Mouse (Mus musculus) urinary bladder, adult 18-20 months (tissue): ENCODE measurements around the gene Itga10.
"Not testable (repeated sequence)": the region's sequence is repeated elsewhere in the genome, so short reads cannot be mapped to it uniquely, and the experiment has no call there.

ENCODE experiments used
- DNase-seq, 2 experiments: peaks; one replicate each; pipeline ENCODE4 v3.0.0; 2022; ENCODE audit warnings: low spot score in 2 of 2, mixed read lengths in 2 of 2

Gene Itga10

DNA sequence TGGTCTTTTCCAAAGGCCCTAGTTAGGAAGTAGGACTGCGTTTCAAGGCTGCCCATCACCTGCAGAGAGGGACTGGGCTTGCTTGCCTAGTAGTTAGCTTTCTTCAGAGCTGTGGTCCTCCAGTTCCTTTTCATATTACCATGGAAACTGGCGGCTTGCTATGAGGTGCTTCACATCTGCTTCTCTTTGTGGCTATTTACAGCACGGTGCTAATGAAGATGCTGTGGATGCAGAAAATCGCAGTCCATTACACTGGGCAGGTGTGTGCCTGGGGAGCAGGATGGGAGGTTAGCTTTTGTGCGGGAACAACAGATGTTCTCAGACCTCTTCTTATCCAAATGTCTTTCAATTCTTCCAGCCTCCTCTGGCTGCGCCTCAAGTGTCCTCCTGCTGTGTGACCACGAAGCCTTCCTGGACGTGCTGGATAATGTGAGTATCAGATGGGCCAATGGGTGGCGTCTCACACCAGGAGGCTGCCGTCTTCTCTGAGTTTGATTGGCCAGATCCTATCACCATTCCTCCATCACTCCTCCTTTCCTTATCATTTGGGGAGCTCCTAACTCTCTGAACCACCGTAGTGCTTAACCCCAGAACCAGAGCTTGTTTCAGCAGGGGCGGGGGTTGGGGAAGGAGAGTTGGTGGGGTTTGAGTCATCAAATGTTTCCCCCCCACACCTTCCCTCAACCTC is 35.0 kb downstream of the Itga10 start:
- no peak for DNase-seq

DNA sequence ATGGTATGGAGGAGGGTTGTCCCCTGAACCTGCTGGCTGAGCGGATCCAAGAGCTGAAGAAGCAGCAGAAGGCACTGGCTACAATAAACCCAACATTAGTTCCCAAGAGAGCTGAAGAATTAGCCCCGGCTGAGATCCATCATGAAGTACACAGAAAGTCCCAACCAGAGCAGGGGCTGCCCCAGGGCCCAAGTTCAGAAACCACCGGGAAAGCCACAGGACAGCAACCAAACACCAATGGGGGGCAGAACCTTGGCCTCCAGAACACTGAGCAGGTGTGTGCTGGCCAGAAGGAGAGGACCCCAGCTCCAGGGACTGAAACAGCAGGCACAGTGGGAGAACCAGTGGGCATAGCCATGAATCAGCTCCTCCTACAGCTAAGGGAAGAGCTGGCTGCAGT is 38.1 kb downstream of the Itga10 start:
- no peak for DNase-seq

DNA sequence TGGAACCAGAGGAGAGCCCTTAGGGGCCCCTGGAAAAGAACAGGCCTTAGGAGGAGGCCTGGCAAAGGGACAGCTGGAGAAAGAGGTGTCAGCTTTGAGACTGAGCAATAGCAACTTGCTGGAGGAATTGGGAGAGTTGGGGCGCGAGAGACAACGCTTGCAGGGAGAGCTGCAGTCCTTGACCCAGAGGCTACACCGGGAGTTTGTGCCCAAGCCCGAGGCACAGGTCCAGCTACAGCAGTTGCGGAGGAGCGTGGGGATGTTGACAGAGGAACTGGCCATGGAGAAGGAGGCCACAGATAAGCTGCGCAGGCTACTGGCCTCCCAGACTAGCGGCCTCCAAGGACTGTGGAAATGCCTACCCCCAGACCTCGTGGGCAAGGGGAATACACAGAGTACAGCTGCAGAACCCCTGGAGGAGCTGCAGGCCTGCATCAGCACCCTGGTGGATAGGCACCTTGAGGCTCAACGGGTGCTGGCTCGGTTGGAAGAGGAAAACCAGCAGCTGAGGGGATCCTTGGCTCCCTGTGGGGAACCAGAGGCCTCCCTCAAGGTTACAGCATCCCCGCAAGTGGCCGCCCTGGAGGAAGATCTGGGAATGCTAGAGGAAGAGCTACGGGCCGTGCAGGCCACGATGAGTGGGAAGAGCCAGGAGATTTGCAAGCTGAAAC is 38.9 kb downstream of the Itga10 start:
- DNase-seq: no peak

GRCm38 (mm10) chr3:96684822-96685156 is 39.4 kb downstream of the Itga10 start:
- DNase-seq: no peak

DNA sequence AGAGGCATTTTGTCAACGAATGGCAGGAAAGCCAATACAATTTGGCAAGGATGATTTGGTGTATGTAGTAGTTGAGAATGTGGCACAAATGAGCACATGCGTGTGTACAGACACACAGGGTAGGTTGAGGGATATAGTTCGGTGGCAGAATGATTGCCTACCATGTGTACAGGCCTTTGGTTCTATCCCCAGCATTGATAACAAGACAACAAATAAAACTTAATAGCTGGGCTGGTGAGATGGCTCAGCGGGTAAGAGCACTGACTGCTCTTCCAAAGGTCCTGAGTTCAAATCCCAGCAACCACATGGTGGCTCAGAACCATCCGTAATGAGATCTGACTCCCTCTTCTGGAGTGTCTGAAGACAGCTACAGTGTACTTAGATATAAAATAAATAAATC is 40.7 kb downstream of the Itga10 start:
- DNase-seq: not testable (repeated sequence)

DNA sequence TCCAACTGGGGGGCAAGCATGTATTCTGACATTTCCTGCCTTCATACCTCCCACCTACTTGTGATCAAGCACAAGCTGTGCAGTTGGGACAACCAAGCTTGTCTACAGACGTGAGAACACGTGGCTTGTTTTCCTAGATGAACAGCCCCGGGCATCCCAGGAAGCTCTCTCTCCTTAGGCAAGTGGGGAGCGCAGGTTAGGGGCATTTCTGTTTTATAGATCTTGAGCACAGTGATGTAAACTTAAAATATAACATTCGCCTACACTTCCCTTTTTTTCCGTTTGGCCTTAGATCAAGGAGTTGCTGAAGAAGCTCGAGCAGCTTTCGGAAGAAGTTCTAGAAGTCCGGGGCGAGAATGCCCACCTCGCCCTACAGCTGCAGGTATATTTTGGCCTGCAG is 43.5 kb downstream of the Itga10 start:
- no peak for DNase-seq

DNA sequence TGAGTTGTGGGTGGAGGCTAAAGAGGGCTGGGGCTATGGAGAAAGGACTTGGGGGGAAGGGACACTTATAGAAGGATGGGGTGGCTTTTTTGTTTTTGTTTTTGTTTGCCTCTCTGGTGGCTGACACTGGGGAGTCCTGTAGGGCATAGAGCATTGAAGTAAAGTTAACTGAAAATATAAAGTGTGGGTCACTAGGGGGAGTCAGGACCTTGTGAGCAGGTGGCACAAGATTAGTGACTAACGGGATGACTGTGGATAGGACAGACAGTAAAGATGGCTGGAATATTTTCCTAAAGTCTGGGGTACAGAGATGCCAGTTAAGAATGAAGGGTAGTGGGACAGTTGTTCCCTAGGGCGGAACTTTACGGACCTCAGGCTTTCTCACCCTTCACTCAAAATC is 44.9 kb downstream of the Itga10 start:
- DNase-seq: no peak

DNA sequence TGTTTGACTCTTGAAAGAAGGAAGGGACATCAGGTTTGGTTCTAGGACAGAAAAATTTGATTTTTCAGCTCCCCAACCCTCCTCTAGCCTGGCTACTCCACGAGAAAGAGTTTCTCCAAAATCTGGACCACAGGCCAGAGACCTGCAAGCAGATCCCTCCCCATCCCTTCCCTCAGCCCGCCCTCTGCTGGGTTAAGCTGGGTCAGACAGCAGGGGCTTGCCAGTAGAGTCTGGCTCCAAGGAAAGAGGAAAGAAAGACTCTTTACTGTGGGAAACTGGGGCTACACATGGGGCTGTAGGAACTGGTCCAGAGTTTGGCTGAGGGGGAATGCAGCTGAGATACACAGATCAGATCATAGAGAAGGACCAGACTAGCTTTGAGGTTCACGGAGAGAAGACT is 47.1 kb downstream of the Itga10 start:
- no peak for DNase-seq

GRCm38 (mm10) chr3:96693579-96693978 is 48.2 kb downstream of the Itga10 start:
- DNase-seq: no peak

- peak; percentile 70 to 83 for DNase-seq
These were observed 50.9 kb downstream of the Itga10 start, which contains the start of gene Pias3 for GRCm38 (mm10) chr3:96696198-96696765. Gene Pias3, plus strand, starts transcription at chr3:96696384.

- peak; percentile 89 for DNase-seq
These were observed 51.7 kb downstream of the Itga10 start for GRCm38 (mm10) chr3:96696766-96697732.

DNA sequence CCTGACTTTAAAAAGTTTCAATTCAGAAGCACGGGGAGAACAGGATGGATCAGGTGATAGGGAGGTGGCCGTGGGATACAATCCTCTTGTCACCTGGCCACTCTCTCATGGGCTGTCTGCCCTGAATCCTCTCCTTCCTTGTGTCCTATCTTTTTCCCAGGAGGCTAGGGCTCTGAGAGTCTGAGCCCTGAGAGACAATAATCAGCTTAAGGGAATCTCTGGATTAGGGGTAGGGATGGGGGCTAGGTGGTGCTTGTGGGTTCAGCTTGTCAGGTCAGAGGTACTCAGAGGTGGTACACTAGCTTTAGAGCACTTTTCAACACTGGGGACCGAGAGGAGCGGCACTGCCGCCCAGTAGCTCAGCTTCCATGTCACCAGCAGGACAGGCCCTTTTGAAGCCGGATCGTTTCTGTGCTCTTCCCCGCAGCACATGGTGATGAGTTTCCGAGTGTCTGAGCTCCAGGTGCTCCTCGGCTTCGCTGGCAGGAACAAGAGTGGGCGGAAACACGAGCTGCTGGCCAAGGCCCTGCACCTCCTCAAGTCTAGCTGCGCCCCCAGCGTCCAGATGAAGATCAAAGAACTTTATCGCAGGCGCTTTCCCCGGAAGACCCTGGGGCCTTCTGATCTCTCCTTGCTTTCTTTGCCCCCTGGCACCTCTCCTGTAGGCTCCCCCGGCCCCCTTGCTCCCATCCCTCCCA is 53.8 kb downstream of the Itga10 start:
- no peak for DNase-seq

DNA sequence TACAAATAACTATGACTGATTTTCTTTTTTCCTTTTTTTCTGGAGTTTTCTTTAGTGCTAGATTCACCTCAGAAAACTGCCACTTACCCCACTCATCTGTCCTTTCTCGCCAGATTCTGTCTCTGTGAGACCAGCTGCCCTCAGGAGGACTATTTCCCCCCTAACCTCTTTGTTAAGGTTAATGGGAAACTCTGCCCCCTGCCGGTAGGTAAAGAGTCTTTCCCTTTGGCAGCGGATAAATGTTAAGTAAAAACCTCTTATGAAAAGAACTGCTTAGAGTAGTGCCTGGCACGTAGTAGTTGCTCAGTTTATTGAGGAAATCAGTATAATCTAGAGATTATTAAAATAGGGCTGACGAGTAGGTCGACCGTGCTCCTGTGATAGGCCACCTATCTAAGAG is 55.0 kb downstream of the Itga10 start:
- DNase-seq: no peak

DNA sequence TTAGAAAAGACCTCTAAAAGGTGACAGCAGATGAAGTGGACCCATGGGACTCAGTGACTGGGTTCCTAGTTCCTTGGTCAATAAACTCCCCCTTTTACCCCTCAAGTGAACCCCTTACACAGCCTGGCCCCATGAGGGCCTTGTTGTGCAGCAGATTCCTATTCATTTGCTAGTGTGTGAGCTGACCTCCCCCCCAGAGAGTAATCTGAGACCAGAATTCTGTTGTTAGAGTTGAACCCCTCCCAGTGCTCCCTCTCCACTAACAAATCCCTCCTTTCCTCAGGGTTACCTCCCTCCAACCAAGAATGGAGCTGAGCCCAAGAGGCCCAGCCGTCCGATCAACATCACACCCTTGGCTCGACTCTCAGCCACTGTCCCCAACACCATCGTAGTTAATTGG is 55.6 kb downstream of the Itga10 start:
- DNase-seq: no peak

- no peak for DNase-seq
These were observed 59.4 kb downstream of the Itga10 start for GRCm38 (mm10) chr3:96704778-96705177.

DNA sequence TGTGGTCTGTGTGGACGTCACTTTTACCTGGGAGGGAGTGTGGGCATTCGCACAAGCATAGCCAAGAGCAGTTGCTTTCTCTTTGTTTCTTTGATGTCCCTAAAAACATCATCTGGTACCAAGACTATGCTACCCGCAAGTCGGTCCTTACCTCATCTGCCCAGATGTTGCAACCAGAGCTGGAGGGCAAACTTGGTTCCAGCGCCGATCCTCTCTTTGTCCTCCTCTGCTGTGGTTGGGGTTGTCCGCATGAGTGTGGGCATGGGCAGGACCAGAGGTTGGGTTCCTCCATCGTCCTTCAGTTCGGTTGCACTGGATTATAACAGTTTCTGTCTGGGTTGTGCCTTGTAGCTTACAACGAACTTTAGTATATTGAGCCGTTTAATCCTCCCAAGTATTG is 60.8 kb downstream of the Itga10 start:
- no peak for DNase-seq

GRCm38 (mm10) chr3:96706984-96707383 is 61.6 kb downstream of the Itga10 start:
- no peak for DNase-seq

DNA sequence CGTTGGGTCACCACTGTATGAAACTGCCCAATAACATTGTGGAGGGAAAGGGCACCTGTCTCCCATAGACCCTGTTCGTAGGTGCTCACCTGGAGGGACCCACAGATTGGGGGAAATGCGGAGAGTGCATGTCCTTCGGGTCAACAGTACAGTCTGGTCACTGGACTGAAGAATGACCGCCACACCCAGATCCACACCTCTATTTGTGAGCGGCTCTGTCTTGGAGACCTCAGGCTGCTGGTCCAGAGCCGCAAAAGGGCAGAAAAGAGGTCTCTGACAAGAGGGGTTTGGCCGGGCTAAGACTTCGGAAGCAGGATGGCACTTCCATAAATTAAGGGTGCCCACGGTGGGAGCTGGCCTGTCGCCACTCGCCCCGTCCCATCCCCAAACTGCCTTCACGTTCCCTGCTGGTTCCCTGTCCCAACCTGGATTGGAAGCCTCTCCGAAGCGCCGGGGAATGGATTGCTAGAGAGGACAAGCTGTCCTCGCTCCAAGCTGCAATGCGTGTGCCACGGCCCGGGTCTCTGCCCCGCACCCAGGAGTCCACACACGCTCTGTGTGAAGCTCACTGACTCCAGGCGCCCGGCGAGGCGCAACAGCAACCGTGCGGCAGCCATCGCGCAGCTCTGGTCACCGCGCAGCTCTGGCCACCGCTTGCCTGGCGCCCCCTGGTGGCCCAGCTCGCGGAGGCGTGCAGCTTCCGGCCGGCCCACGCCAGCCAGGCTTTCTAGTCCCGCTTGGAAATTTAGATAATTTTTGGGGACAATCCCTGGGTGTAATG is 62.7 kb downstream of the Itga10 start, which contains the start of gene Nudt17:
Gene Nudt17, minus strand, starts transcription at position 660 of the 781 bp plus-strand sequence.
- peak; percentile 73 to 79 for DNase-seq

GRCm38 (mm10) chr3:96708684-96709064 is 63.3 kb downstream of the Itga10 start:
- no peak for DNase-seq
